Mouse (Mus musculus): ENCODE measurements around the gene 6030458C11Rik. TPM values are rescaled to one million over a fixed set of nuclear protein-coding genes. Genes with fewer than 3 reads are reported as not detected.
A peak's percentile ranks its signal among the peaks of the same experiment; 100 is the strongest.

6030458C11Rik gene
- total and polyA plus RNA-seq, 2 experiments from 2014 or later = 21.0 to 31.5 TPM

DNA sequence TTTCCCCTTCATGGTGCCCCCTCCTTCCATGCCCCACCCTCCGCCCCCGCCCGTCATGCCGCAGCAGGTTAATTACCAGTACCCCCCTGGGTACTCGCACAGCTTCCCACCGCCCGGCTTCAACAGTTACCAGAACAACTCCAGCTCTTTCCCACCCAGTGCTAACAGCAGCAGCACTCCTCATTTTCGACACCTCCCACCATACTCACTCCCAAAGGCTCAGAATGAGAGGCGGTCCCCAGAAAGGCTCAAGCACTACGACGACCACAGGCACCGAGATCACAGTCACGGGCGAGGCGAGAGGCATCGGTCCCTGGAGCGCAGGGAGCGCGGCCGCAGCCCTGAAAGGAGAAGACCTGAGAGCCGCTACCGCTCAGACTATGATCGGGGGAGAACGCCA is 9.8 kb upstream of the 6030458C11Rik start:
- no peak overlapping the region for H3K9ac ChIP-seq
- H3K4me3 ChIP-seq (ENCODE audit: low read depth, low read length) = no peak overlapping the region
- TF ChIP-seq CTCF (IDR thresholded peaks at IDR 0.05; ENCODE audit: low read depth) = no peak
- H3K4me2 ChIP-seq (ENCODE audit: low read depth) = no peak overlapping the region
- no peak for DNase-seq
- 94% methylated on average over 24 of the region's 24 CpGs for WGBS
- no peaks in the 10 kb centered on the region for H3K4me1 ChIP-seq (ENCODE audit: insufficient read depth)
- H3K27me3 ChIP-seq (ENCODE audit: insufficient read depth, low read length) = no peaks in the 10 kb centered on the region
- peaks cover 49% of the 10 kb centered on the region for H3K36me3 ChIP-seq (ENCODE audit: insufficient read depth)
- no peak overlapping the region for H3K27ac ChIP-seq (ENCODE audit: low read depth, low read length)
- H3K9me3 ChIP-seq (ENCODE audit: low read length) = no peaks in the 10 kb centered on the region
- no peak; the same call in 1 of the 2 replicates for ATAC-seq

DNA sequence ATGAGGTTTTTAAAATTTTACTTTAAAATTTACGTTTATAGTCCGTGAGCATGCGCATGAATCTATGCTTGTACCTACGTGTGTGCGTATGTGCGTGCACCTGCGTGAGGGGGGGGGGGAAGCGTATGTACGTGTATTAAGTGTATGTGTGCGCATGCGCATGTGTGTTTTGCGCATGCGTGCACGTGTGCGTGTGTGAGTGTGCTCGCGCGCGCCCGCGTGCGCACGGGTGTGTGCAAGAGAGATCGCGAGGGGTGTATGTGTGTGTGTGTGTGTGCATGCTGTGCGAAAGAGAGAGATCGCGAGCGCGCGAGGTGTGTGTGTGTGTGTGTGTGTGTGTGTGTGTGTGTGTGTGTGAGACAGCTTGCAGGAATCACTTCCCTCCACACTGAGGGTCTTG is 8.9 kb upstream of the 6030458C11Rik start:
- H3K36me3 ChIP-seq (ENCODE audit: insufficient read depth) = peaks cover 53% of the 10 kb centered on the region
- no peaks in the 10 kb centered on the region for H3K4me1 ChIP-seq (ENCODE audit: insufficient read depth)

DNA sequence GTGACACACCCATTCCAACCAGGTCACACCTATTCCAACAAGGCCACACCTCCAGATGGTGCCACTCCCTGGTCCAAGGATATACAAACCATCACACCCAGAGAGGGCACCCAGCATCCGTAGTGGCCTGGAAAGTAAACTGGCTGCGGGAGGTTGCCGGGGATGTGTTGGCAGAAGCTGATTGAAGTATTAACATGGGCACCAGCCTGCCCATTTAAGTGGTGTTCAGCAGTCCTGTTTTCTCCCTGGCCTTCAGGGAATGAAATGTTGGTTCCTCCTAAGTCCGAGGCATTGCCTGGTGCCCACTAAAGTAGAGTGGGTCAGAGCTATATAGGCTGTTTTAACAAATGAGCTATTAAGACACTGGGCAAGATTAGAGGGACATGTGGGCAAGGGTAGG is 8.2 kb upstream of the 6030458C11Rik start:
- Histone ChIP-seq H3K4me3 (ENCODE audit: low read depth, low read length) (no peak overlapping the region), H3K36me3 (ENCODE audit: insufficient read depth) (peaks cover 51% of the 10 kb centered on the region), H3K9ac (no peak overlapping the region), H3K4me2 (ENCODE audit: low read depth) (no peak overlapping the region), H3K4me1 (ENCODE audit: insufficient read depth) (no peaks in the 10 kb centered on the region), H3K9me3 (ENCODE audit: low read length) (no peaks in the 10 kb centered on the region), H3K27ac (ENCODE audit: low read depth, low read length) (no peak overlapping the region), H3K27me3 (ENCODE audit: insufficient read depth, low read length) (no peaks in the 10 kb centered on the region)
- WGBS = 98% methylated on average over 4 of the region's 4 CpGs
- ATAC-seq (no peak), DNase-seq (no peak)
- no peak for TF ChIP-seq CTCF (IDR thresholded peaks at IDR 0.05; ENCODE audit: low read depth)

More for the DNA sequence above, 8.9 kb upstream of the 6030458C11Rik start:
- TF ChIP-seq CTCF (IDR thresholded peaks at IDR 0.05; ENCODE audit: low read depth) = no peak
- Histone ChIP-seq H3K4me2 (ENCODE audit: low read depth) (no peak overlapping the region), H3K9ac (no peak overlapping the region), H3K27me3 (ENCODE audit: insufficient read depth, low read length) (no peaks in the 10 kb centered on the region), H3K27ac (ENCODE audit: low read depth, low read length) (no peak overlapping the region), H3K9me3 (ENCODE audit: low read length) (no peaks in the 10 kb centered on the region), H3K4me3 (ENCODE audit: low read depth, low read length) (no peak overlapping the region)
- 97% methylated on average over 31 of the region's 31 CpGs for WGBS
- DNase-seq = no peak
- no peak for ATAC-seq

DNA sequence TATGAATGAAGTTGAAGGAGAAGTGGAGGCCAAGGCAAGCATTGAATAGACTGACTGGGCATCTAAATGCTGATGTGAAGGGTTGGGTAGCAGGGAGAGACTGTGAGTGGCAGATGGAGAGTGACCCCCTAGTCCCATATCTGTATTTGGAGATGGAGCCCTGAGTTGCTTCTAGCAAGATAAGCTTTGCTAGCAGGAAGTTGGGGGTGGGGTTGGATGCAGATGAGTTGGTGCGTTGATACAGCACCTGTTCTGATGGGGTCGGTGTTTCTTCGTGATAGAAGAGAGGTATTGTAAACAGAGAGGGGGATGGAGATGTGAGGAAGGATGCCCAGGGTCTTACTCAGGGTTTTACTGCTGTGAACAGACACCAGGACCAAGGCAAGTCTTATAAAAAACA is 5.4 kb upstream of the 6030458C11Rik start:
- 96% methylated on average over 3 of the region's 3 CpGs for WGBS
- no peaks in the 10 kb centered on the region for H3K9me3 ChIP-seq (ENCODE audit: low read length)
- H3K27ac ChIP-seq (ENCODE audit: low read depth, low read length) = no peak overlapping the region
- H3K4me3 ChIP-seq (ENCODE audit: low read depth, low read length) = no peak overlapping the region
- H3K9ac ChIP-seq = no peak overlapping the region
- ATAC-seq (no peak), DNase-seq (no peak)
- H3K4me2 ChIP-seq (ENCODE audit: low read depth) = no peak overlapping the region
- H3K27me3 ChIP-seq (ENCODE audit: insufficient read depth, low read length) = no peaks in the 10 kb centered on the region
- peaks cover 43% of the 10 kb centered on the region for H3K36me3 ChIP-seq (ENCODE audit: insufficient read depth)
- H3K4me1 ChIP-seq (ENCODE audit: insufficient read depth) = peaks cover 12% of the 10 kb centered on the region
- no peak for TF ChIP-seq CTCF (IDR thresholded peaks at IDR 0.05; ENCODE audit: low read depth)

DNA sequence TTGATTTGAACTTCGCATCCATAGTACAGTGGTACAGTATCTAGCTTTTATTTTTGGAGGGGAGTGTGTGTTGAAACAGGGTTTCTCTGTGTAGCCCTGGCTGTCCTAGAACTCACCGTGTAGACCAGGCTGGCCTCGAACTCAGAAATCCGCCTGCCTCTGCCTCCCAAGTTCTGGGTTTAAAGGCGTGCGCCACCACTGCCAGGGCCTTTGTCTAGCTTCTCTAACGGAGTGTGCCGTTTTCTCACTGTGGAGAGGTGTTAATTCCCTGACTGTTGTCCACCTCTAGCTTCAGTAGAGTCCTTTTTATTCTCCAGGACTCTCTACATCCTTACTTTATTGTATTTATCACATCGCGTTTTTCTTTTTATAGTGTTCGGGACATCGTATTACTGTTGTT is 959 bp upstream of the 6030458C11Rik start:
- no peaks in the 10 kb centered on the region for H3K9me3 ChIP-seq (ENCODE audit: low read length)
- H3K4me1 ChIP-seq (ENCODE audit: insufficient read depth) = peaks cover 15% of the 10 kb centered on the region
- no peak overlapping the region for H3K27ac ChIP-seq (ENCODE audit: low read depth, low read length)
- H3K4me2 ChIP-seq (ENCODE audit: low read depth) = peak overlapping the region; percentile 69
- no peak for DNase-seq
- peaks cover 36% of the 10 kb centered on the region for H3K36me3 ChIP-seq (ENCODE audit: insufficient read depth)
- no peaks in the 10 kb centered on the region for H3K27me3 ChIP-seq (ENCODE audit: insufficient read depth, low read length)
- H3K4me3 ChIP-seq (ENCODE audit: low read depth, low read length) = peak overlapping the region; percentile 65
- 51% methylated on average over 12 of the region's 12 CpGs for WGBS
- TF ChIP-seq CTCF (IDR thresholded peaks at IDR 0.05; ENCODE audit: low read depth) = no peak
- ATAC-seq = no peak
- H3K9ac ChIP-seq = peak overlapping the region; percentile 78

DNA sequence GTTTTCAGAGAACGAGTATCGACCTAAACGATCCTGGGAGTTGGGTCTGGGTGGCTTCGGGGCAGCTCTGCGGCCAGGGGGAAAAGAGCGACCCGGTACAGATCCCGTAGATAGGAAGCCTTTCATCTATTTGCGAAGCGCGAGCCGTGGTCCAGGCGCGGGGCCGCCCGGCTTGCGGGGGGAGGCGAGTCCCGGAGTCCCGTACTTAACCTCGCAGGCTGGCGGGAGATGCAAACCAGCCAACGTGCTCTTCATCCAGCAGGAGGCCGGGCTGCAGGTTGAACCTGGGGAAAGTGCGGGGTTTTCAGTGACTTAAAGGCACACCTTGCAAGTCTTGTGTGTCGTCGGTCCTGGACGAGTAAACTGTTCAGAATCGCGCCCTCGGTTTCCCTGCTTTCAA is 516 bp upstream of the 6030458C11Rik start:
- DNase-seq = no peak
- peaks cover 38% of the 10 kb centered on the region for H3K36me3 ChIP-seq (ENCODE audit: insufficient read depth)
- H3K9ac ChIP-seq = peak overlapping the region; percentile 78
- ATAC-seq = peak; percentile 25
- H3K4me3 ChIP-seq (ENCODE audit: low read depth, low read length) = peak overlapping the region; percentile 65
- TF ChIP-seq CTCF (IDR thresholded peaks at IDR 0.05; ENCODE audit: low read depth) = peak; percentile 30
- H3K9me3 ChIP-seq (ENCODE audit: low read length) = no peaks in the 10 kb centered on the region
- H3K4me2 ChIP-seq (ENCODE audit: low read depth) = peak overlapping the region; percentile 69
- WGBS = 1% methylated on average over 31 of the region's 31 CpGs
- no peaks in the 10 kb centered on the region for H3K27me3 ChIP-seq (ENCODE audit: insufficient read depth, low read length)
- H3K4me1 ChIP-seq (ENCODE audit: insufficient read depth) = peaks cover 15% of the 10 kb centered on the region
- H3K27ac ChIP-seq (ENCODE audit: low read depth, low read length) = peak overlapping the region; percentile 90

DNA sequence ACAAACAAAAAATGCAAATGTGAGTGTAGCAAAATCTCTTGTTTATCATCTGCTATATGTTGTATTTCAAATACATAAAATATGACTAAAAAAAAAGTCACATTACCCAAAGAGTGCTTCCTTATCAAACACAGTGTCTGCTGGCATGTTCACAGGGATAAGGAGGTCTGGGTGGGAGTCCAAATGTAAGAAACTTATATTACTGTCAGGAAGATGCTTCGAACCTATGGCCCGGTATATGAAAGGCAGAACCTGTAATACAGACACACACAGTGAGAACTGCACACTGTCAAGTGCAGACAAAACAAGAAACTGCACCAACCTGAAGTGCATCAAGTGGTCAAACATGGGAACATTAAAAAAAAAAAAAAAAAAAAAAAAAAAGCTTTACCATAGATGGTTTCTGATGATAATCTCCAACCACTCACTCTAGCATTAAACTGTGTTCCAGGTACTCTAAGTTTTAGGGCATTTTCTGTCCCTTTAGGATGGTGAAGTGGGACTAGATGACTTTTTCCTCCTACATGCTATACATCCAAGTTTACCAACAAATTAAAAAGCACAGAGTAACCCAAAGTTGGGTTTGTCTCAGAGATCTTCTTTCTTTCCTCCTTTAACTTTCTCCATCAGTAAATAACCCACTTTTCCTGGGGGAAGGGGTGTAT is 862 bp downstream of the 6030458C11Rik start:
- H3K9me3 ChIP-seq (ENCODE audit: low read length) = no peaks in the 10 kb centered on the region
- 95% methylated on average over 2 of the region's 2 CpGs for WGBS
- peaks cover 15% of the 10 kb centered on the region for H3K4me1 ChIP-seq (ENCODE audit: insufficient read depth)
- DNase-seq = no peak
- H3K36me3 ChIP-seq (ENCODE audit: insufficient read depth) = peaks cover 37% of the 10 kb centered on the region
- no peak overlapping the region for H3K27ac ChIP-seq (ENCODE audit: low read depth, low read length)
- peak overlapping the region; percentile 65 for H3K4me3 ChIP-seq (ENCODE audit: low read depth, low read length)
- TF ChIP-seq CTCF (IDR thresholded peaks at IDR 0.05; ENCODE audit: low read depth) = no peak
- peak overlapping the region; percentile 62 for H3K4me2 ChIP-seq (ENCODE audit: low read depth)
- no peaks in the 10 kb centered on the region for H3K27me3 ChIP-seq (ENCODE audit: insufficient read depth, low read length)
- ATAC-seq = no peak
- peak overlapping the region; percentile 78 for H3K9ac ChIP-seq

All from forebrain, postnatal 0 days (tissue).